Mouse (Mus musculus): ENCODE results near the gene Slc35f4. TPM values are rescaled to one million over a fixed set of nuclear protein-coding genes. Genes with fewer than 3 reads are reported as not detected.
"Not testable (repeated sequence)": the region's sequence is repeated elsewhere in the genome, so short reads cannot be mapped to it uniquely, and the experiment has no call there.

Gene Slc35f4
- polyA plus RNA-seq, 1 experiment from 2014 or later, result 0.68 TPM

DNA sequence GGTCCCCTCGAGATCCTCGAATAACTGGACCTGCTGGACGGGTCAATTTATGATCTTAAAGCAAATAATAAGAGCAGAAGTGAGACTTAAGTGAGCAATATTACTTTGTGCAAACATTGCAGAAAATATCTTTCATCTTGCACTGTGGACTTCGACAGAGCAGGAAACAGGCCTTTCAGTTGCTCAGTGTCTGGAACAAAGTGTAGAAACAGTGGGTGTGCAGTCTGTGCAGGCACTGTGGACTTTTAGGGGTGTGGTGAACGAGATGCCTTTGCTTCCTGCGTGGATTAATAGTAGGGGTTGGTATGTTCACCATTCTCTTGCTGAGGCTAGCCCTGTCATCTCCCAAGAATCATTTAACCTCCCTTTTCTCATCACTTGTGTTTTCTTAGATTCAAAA is 247.0 kb downstream of the Slc35f4 start:
- H3K4me1 ChIP-seq (ENCODE audit: control insufficient read depth, insufficient read depth, low read length), result no peaks in the 10 kb centered on the region
- H3K9ac ChIP-seq (ENCODE audit: low read depth, low read length), result no peak overlapping the region
- DNase-seq (ENCODE audit: low spot score) (no peak), ATAC-seq (ENCODE audit: low read depth) (no peak)
- no peak overlapping the region for H3K4me2 ChIP-seq (ENCODE audit: low read depth, low read length)
- no peak overlapping the region for H3K4me3 ChIP-seq (ENCODE audit: low read depth, low read length)
- no peak overlapping the region for H3K27ac ChIP-seq (replicated peaks; ENCODE audit: low read depth, low read length)
- no peaks in the 10 kb centered on the region for H3K9me3 ChIP-seq (ENCODE audit: control insufficient read depth, low read length)
- WGBS, result 69% methylated on average over 6 of the region's 6 CpGs
- H3K36me3 ChIP-seq (ENCODE audit: control insufficient read depth, insufficient read depth, low read length), result no peaks in the 10 kb centered on the region
- no peaks in the 10 kb centered on the region for H3K27me3 ChIP-seq (replicated peaks; ENCODE audit: control insufficient read depth, insufficient read depth, low read length)

DNA sequence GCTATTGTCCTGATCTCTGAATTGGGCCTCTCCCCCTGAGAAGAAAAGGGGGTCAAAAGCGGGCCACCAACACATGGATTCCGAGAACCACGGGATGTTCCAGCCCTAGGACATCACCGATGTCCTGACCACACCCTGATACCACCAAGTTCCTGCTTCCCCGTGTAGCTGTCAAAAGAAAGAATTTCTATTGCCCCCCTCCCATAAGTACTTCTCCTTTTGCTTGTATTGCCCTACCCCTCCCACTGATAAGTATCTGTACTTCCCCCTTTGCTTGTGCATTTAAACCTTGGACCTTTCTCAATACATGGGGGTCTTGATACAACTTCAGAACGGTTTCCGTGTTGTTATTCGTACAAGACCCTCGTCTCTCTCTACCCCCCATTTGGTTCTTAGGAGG is 247.4 kb downstream of the Slc35f4 start:
- not testable (repeated sequence) for H3K9ac ChIP-seq (ENCODE audit: low read depth, low read length); H3K9me3 ChIP-seq (ENCODE audit: control insufficient read depth, low read length); H3K4me1 ChIP-seq (ENCODE audit: control insufficient read depth, insufficient read depth, low read length); H3K4me3 ChIP-seq (ENCODE audit: low read depth, low read length); ATAC-seq (ENCODE audit: low read depth); H3K4me2 ChIP-seq (ENCODE audit: low read depth, low read length); DNase-seq (ENCODE audit: low spot score); H3K27me3 ChIP-seq (replicated peaks; ENCODE audit: control insufficient read depth, insufficient read depth, low read length); H3K27ac ChIP-seq (replicated peaks; ENCODE audit: low read depth, low read length); H3K36me3 ChIP-seq (ENCODE audit: control insufficient read depth, insufficient read depth, low read length)
- WGBS, result 92% methylated on average over 9 of the region's 9 CpGs

DNA sequence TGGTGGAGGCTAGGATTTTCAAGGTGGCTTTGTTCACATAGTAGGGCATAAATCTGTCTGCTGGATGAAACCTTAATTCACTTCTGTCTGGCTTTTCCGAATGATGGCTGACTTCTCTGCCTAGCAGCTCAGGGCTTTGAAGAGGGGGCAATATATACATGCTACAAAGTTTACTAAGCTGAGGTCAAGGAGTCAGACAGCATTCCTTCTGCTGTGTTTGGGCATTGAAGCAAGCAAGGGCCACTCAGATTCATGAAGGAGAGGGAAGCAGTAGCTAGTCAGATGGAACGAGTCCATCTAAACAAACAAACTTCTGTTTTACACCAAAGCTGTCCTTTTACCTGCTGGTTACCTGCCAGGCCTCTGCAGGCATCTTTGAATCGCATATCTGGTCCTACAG is 248.2 kb downstream of the Slc35f4 start:
- no peak overlapping the region for H3K4me3 ChIP-seq (ENCODE audit: low read depth, low read length)
- DNase-seq (ENCODE audit: low spot score), result no peak
- no peaks in the 10 kb centered on the region for H3K27me3 ChIP-seq (replicated peaks; ENCODE audit: control insufficient read depth, insufficient read depth, low read length)
- H3K4me2 ChIP-seq (ENCODE audit: low read depth, low read length), result no peak overlapping the region
- H3K27ac ChIP-seq (replicated peaks; ENCODE audit: low read depth, low read length), result no peak overlapping the region
- H3K4me1 ChIP-seq (ENCODE audit: control insufficient read depth, insufficient read depth, low read length), result no peaks in the 10 kb centered on the region
- WGBS, result 76% methylated on average over 3 of the region's 3 CpGs
- H3K9ac ChIP-seq (ENCODE audit: low read depth, low read length), result no peak overlapping the region
- H3K36me3 ChIP-seq (ENCODE audit: control insufficient read depth, insufficient read depth, low read length), result no peaks in the 10 kb centered on the region
- no peaks in the 10 kb centered on the region for H3K9me3 ChIP-seq (ENCODE audit: control insufficient read depth, low read length)
- no peak for ATAC-seq (ENCODE audit: low read depth)

DNA sequence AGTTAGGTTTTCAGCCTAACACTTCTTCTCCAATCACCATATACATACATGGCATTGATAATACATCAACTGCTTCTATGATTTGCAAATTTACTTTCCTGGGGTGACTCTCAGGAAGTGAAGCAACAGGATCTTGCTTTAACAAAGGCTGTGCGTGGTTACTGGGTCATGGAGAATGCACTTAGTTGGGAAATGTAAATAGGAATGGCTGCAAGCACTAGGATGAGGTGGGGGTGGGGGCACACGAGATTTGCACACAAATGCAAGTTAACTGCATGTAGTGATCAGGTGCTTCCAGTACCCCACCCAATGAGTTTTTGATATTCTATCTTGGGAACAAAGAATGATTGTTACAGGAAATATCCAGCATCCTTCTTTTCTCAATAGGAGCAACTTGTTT is 250.5 kb downstream of the Slc35f4 start:
- ATAC-seq (ENCODE audit: low read depth) (no peak), DNase-seq (ENCODE audit: low spot score) (no peak)
- Histone ChIP-seq H3K36me3 (ENCODE audit: control insufficient read depth, insufficient read depth, low read length) (no peaks in the 10 kb centered on the region), H3K9ac (ENCODE audit: low read depth, low read length) (no peak overlapping the region), H3K4me2 (ENCODE audit: low read depth, low read length) (no peak overlapping the region), H3K9me3 (ENCODE audit: control insufficient read depth, low read length) (no peaks in the 10 kb centered on the region), H3K4me3 (ENCODE audit: low read depth, low read length) (no peak overlapping the region), H3K27me3 (replicated peaks; ENCODE audit: control insufficient read depth, insufficient read depth, low read length) (no peaks in the 10 kb centered on the region), H3K4me1 (ENCODE audit: control insufficient read depth, insufficient read depth, low read length) (no peaks in the 10 kb centered on the region), H3K27ac (replicated peaks; ENCODE audit: low read depth, low read length) (no peak overlapping the region)
- WGBS, result 24% methylated on average over 2 of the region's 2 CpGs

DNA sequence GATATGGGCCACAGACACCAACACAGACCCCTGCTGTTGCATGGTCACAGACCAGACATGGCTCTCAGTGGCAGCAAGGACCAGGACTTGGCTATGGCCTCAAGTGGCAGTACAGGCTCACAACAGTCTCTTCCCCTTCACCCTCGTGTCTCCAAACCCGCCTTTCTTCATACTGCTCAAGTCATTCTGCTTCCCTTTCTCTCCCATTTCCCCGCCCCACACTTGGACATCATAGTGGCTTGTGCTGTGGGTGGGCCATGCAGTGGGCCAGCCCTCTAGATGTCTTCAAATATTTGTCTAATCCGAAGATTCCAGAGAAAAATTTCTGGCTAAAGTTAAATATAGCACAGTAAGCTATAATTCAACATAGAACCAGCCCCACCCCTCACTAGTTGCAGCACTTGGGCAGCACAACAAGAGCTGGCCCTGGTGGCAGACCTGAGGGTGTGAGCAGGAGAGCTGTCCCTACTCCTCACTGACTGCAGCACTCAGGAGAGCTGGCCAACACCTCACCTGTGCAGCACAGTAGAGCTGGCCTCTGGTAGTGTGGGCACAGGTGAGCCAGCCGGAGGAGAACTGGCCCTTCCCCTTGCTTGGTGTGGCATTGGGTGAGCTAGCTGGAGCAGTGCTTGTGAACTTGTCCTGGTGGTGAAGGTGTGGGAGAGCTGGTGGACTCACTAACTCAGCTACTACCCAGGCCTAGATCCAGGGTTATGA is 260.4 kb downstream of the Slc35f4 start:
- Histone ChIP-seq H3K4me3 (ENCODE audit: low read depth, low read length) (no peak overlapping the region), H3K27ac (replicated peaks; ENCODE audit: low read depth, low read length) (no peak overlapping the region), H3K4me2 (ENCODE audit: low read depth, low read length) (no peak overlapping the region), H3K9me3 (ENCODE audit: control insufficient read depth, low read length) (no peaks in the 10 kb centered on the region), H3K27me3 (replicated peaks; ENCODE audit: control insufficient read depth, insufficient read depth, low read length) (no peaks in the 10 kb centered on the region), H3K4me1 (ENCODE audit: control insufficient read depth, insufficient read depth, low read length) (no peaks in the 10 kb centered on the region), H3K9ac (ENCODE audit: low read depth, low read length) (no peak overlapping the region), H3K36me3 (ENCODE audit: control insufficient read depth, insufficient read depth, low read length) (no peaks in the 10 kb centered on the region)
- no peak for DNase-seq (ENCODE audit: low spot score)
- 91% methylated on average over 5 of the region's 5 CpGs for WGBS
- ATAC-seq (ENCODE audit: low read depth), result no peak

Small RNA genes within 50 kb of the gene (microRNA-seq; reads per million reads assigned to microRNA genes)
- not detected for gene Gm22949 (ENCODE audit: borderline number of aligned reads)

Data from embryonic facial prominence, embryonic 14.5 days (tissue).